Mouse (Mus musculus): ENCODE measurements at regions not wholly inside any gene's neighbourhood (a gene's known extent, or its start where the extent isn't known, plus 50 kb on each side); places are given as distances from the start of the nearest gene placed in this dataset.
A peak's percentile ranks its signal among the peaks of the same experiment; 100 is the strongest.
"Not testable (repeated sequence)": the region's sequence is repeated elsewhere in the genome, so short reads cannot be mapped to it uniquely, and the experiment has no call there.

GRCm38 (mm10) chr12:77895508-77895907 lies 298.5 kb upstream of the Gm6657 start:
- ATAC-seq (replicated peaks; ENCODE audit: insufficient number of reproducible peaks, low FRiP score, low TSS enrichment, low read depth) (no peak), DNase-seq (ENCODE audit: low spot score) (no peak)
- Histone ChIP-seq H3K27ac (replicated peaks; ENCODE audit: low read depth, low read length) (no peak overlapping the region), H3K4me1 (ENCODE audit: control insufficient read depth, insufficient read depth, low read length) (no peaks in the 10 kb centered on the region), H3K4me2 (ENCODE audit: low read depth, low read length) (no peak overlapping the region), H3K4me3 (ENCODE audit: low read depth, low read length) (no peak overlapping the region), H3K9ac (replicated peaks; ENCODE audit: low read length) (no peak overlapping the region), H3K36me3 (replicated peaks; ENCODE audit: control insufficient read depth, insufficient read depth, low read depth, low read length) (no peaks in the 10 kb centered on the region), H3K27me3 (ENCODE audit: control insufficient read depth, insufficient read depth, low read length) (no peaks in the 10 kb centered on the region), H3K9me3 (replicated peaks; ENCODE audit: control insufficient read depth, low read length) (no peaks in the 10 kb centered on the region)
- 46% methylated on average over 2 of the region's 2 CpGs for WGBS

- not testable (repeated sequence) for H3K4me1 ChIP-seq (ENCODE audit: control insufficient read depth, insufficient read depth, low read length); H3K27me3 ChIP-seq (ENCODE audit: control insufficient read depth, insufficient read depth, low read length); H3K4me3 ChIP-seq (ENCODE audit: low read depth, low read length); H3K9me3 ChIP-seq (replicated peaks; ENCODE audit: control insufficient read depth, low read length); H3K27ac ChIP-seq (replicated peaks; ENCODE audit: low read depth, low read length); DNase-seq (ENCODE audit: low spot score); ATAC-seq (replicated peaks; ENCODE audit: insufficient number of reproducible peaks, low FRiP score, low TSS enrichment, low read depth); H3K9ac ChIP-seq (replicated peaks; ENCODE audit: low read length); H3K36me3 ChIP-seq (replicated peaks; ENCODE audit: control insufficient read depth, insufficient read depth, low read depth, low read length); H3K4me2 ChIP-seq (ENCODE audit: low read depth, low read length)
- WGBS: 81% methylated on average over 2 of the region's 2 CpGs
Measured at GRCm38 (mm10) chr12:77898974-77899373, 295.1 kb upstream of the Gm6657 start.

GRCm38 (mm10) chr12:77901254-77901653 lies 292.8 kb upstream of the Gm6657 start:
- 89% methylated on average over 1 of the region's 1 CpGs for WGBS
- H3K4me2 ChIP-seq (ENCODE audit: low read depth, low read length): no peak overlapping the region
- no peak overlapping the region for H3K4me3 ChIP-seq (ENCODE audit: low read depth, low read length)
- no peak overlapping the region for H3K27ac ChIP-seq (replicated peaks; ENCODE audit: low read depth, low read length)
- no peaks in the 10 kb centered on the region for H3K27me3 ChIP-seq (ENCODE audit: control insufficient read depth, insufficient read depth, low read length)
- ATAC-seq (replicated peaks; ENCODE audit: insufficient number of reproducible peaks, low FRiP score, low TSS enrichment, low read depth) (no peak), DNase-seq (ENCODE audit: low spot score) (no peak)
- H3K9ac ChIP-seq (replicated peaks; ENCODE audit: low read length): no peak overlapping the region
- no peaks in the 10 kb centered on the region for H3K4me1 ChIP-seq (ENCODE audit: control insufficient read depth, insufficient read depth, low read length)
- H3K9me3 ChIP-seq (replicated peaks; ENCODE audit: control insufficient read depth, low read length): no peaks in the 10 kb centered on the region
- no peaks in the 10 kb centered on the region for H3K36me3 ChIP-seq (replicated peaks; ENCODE audit: control insufficient read depth, insufficient read depth, low read depth, low read length)

GRCm38 (mm10) chr12:77912863-77913554 lies 281.0 kb upstream of the Gm6657 start:
- no peaks in the 10 kb centered on the region for H3K9me3 ChIP-seq (replicated peaks; ENCODE audit: control insufficient read depth, low read length)
- no peaks in the 10 kb centered on the region for H3K36me3 ChIP-seq (replicated peaks; ENCODE audit: control insufficient read depth, insufficient read depth, low read depth, low read length)
- ATAC-seq (replicated peaks; ENCODE audit: insufficient number of reproducible peaks, low FRiP score, low TSS enrichment, low read depth) (no peak), DNase-seq (ENCODE audit: low spot score) (no peak)
- H3K27ac ChIP-seq (replicated peaks; ENCODE audit: low read depth, low read length): no peak overlapping the region
- H3K27me3 ChIP-seq (ENCODE audit: control insufficient read depth, insufficient read depth, low read length): no peaks in the 10 kb centered on the region
- WGBS: 25% methylated on average over 4 of the region's 4 CpGs
- H3K4me2 ChIP-seq (ENCODE audit: low read depth, low read length): no peak overlapping the region
- no peak overlapping the region for H3K9ac ChIP-seq (replicated peaks; ENCODE audit: low read length)
- H3K4me3 ChIP-seq (ENCODE audit: low read depth, low read length): no peak overlapping the region
- H3K4me1 ChIP-seq (ENCODE audit: control insufficient read depth, insufficient read depth, low read length): no peaks in the 10 kb centered on the region

GRCm38 (mm10) chr12:77928729-77929128 lies 265.3 kb upstream of the Gm6657 start:
- Histone ChIP-seq H3K4me3 (ENCODE audit: low read depth, low read length) (no peak overlapping the region), H3K27ac (replicated peaks; ENCODE audit: low read depth, low read length) (no peak overlapping the region), H3K36me3 (replicated peaks; ENCODE audit: control insufficient read depth, insufficient read depth, low read depth, low read length) (no peaks in the 10 kb centered on the region), H3K27me3 (ENCODE audit: control insufficient read depth, insufficient read depth, low read length) (no peaks in the 10 kb centered on the region), H3K9ac (replicated peaks; ENCODE audit: low read length) (no peak overlapping the region), H3K4me1 (ENCODE audit: control insufficient read depth, insufficient read depth, low read length) (no peaks in the 10 kb centered on the region), H3K4me2 (ENCODE audit: low read depth, low read length) (no peak overlapping the region), H3K9me3 (replicated peaks; ENCODE audit: control insufficient read depth, low read length) (no peaks in the 10 kb centered on the region)
- ATAC-seq (replicated peaks; ENCODE audit: insufficient number of reproducible peaks, low FRiP score, low TSS enrichment, low read depth) (no peak), DNase-seq (ENCODE audit: low spot score) (no peak)
- WGBS: 82% methylated on average over 4 of the region's 4 CpGs

GRCm38 (mm10) chr12:77929571-77929970 lies 264.5 kb upstream of the Gm6657 start:
- Histone ChIP-seq H3K9me3 (replicated peaks; ENCODE audit: control insufficient read depth, low read length) (no peaks in the 10 kb centered on the region), H3K9ac (replicated peaks; ENCODE audit: low read length) (no peak overlapping the region), H3K36me3 (replicated peaks; ENCODE audit: control insufficient read depth, insufficient read depth, low read depth, low read length) (no peaks in the 10 kb centered on the region), H3K27ac (replicated peaks; ENCODE audit: low read depth, low read length) (no peak overlapping the region), H3K27me3 (ENCODE audit: control insufficient read depth, insufficient read depth, low read length) (no peaks in the 10 kb centered on the region), H3K4me2 (ENCODE audit: low read depth, low read length) (no peak overlapping the region), H3K4me3 (ENCODE audit: low read depth, low read length) (no peak overlapping the region), H3K4me1 (ENCODE audit: control insufficient read depth, insufficient read depth, low read length) (no peaks in the 10 kb centered on the region)
- ATAC-seq (replicated peaks; ENCODE audit: insufficient number of reproducible peaks, low FRiP score, low TSS enrichment, low read depth) (no peak), DNase-seq (ENCODE audit: low spot score) (no peak)
- WGBS: 83% methylated on average over 1 of the region's 1 CpGs

GRCm38 (mm10) chr12:77943960-77944359 lies 250.1 kb upstream of the Gm6657 start:
- H3K36me3 ChIP-seq (replicated peaks; ENCODE audit: control insufficient read depth, insufficient read depth, low read depth, low read length): no peaks in the 10 kb centered on the region
- 71% methylated on average over 8 of the region's 8 CpGs for WGBS
- ATAC-seq (replicated peaks; ENCODE audit: insufficient number of reproducible peaks, low FRiP score, low TSS enrichment, low read depth) (no peak), DNase-seq (ENCODE audit: low spot score) (no peak)
- H3K4me3 ChIP-seq (ENCODE audit: low read depth, low read length): no peak overlapping the region
- H3K27ac ChIP-seq (replicated peaks; ENCODE audit: low read depth, low read length): no peak overlapping the region
- H3K27me3 ChIP-seq (ENCODE audit: control insufficient read depth, insufficient read depth, low read length): no peaks in the 10 kb centered on the region
- no peak overlapping the region for H3K9ac ChIP-seq (replicated peaks; ENCODE audit: low read length)
- no peak overlapping the region for H3K4me2 ChIP-seq (ENCODE audit: low read depth, low read length)
- no peaks in the 10 kb centered on the region for H3K4me1 ChIP-seq (ENCODE audit: control insufficient read depth, insufficient read depth, low read length)
- no peaks in the 10 kb centered on the region for H3K9me3 ChIP-seq (replicated peaks; ENCODE audit: control insufficient read depth, low read length)

GRCm38 (mm10) chr12:77949474-77950017 lies 244.5 kb upstream of the Gm6657 start:
- no peak overlapping the region for H3K4me3 ChIP-seq (ENCODE audit: low read depth, low read length)
- WGBS: 35% methylated on average over 16 of the region's 16 CpGs
- H3K27me3 ChIP-seq (ENCODE audit: control insufficient read depth, insufficient read depth, low read length): no peaks in the 10 kb centered on the region
- H3K9me3 ChIP-seq (replicated peaks; ENCODE audit: control insufficient read depth, low read length): no peaks in the 10 kb centered on the region
- DNase-seq (ENCODE audit: low spot score): peak; percentile 29
- peak overlapping the region; percentile 32 for H3K9ac ChIP-seq (replicated peaks; ENCODE audit: low read length)
- no peaks in the 10 kb centered on the region for H3K4me1 ChIP-seq (ENCODE audit: control insufficient read depth, insufficient read depth, low read length)
- H3K4me2 ChIP-seq (ENCODE audit: low read depth, low read length): peak overlapping the region; percentile 25; the same call in 1 of the 2 replicates
- no peak overlapping the region for H3K27ac ChIP-seq (replicated peaks; ENCODE audit: low read depth, low read length)
- no peak for ATAC-seq (replicated peaks; ENCODE audit: insufficient number of reproducible peaks, low FRiP score, low TSS enrichment, low read depth)
- no peaks in the 10 kb centered on the region for H3K36me3 ChIP-seq (replicated peaks; ENCODE audit: control insufficient read depth, insufficient read depth, low read depth, low read length)
